Mouse (Mus musculus) liver, embryonic 16.5 days (tissue): ENCODE data around the gene Nr2f1. TPM values are rescaled to one million over a fixed set of nuclear protein-coding genes. Genes with fewer than 3 reads are reported as not detected.

ENCODE experiments used
- ATAC-seq: fragments of 200-750 bp; cut with Nextera tagmentation; 2 replicates; pipeline ENCODE4 v1.8.0; 2017; ENCODE audit warnings: low read depth, mild to moderate bottlenecking, moderate number of reproducible peaks, moderate library complexity
- H3K27ac ChIP-seq: fragments of 300-500 bp; sonication (generic); 2 replicates; pipeline ENCODE4 v1.5.1; 2014; ENCODE audit warnings: mild to moderate bottlenecking, low read length
- H3K27me3 ChIP-seq: fragments of 300-500 bp; sonication (generic); 2 replicates; pipeline ENCODE4 v1.6.1; 2014; ENCODE audit warnings: low read depth, low read length, mixed read lengths; ENCODE audit not compliant: control insufficient read depth, insufficient read depth
- H3K36me3 ChIP-seq: fragments of 300-500 bp; sonication (generic); 2 replicates; pipeline ENCODE4 v1.6.1; 2014; ENCODE audit warnings: mild to moderate bottlenecking; ENCODE audit not compliant: control insufficient read depth, insufficient read depth
- H3K4me1 ChIP-seq: fragments of 300-500 bp; sonication (generic); 2 replicates; pipeline ENCODE4 v1.6.1; 2014; ENCODE audit warnings: low read depth, low read length, mixed read lengths; ENCODE audit not compliant: control insufficient read depth
- H3K4me2 ChIP-seq: fragments of 300-500 bp; sonication (generic); 2 replicates; pipeline ENCODE4 v1.6.1; 2014; ENCODE audit warnings: low read depth, low read length, mixed read lengths
- H3K4me3 ChIP-seq: fragments of 300-500 bp; sonication (generic); 2 replicates; pipeline ENCODE4 v1.5.1; 2014; ENCODE audit warnings: low read depth, mild to moderate bottlenecking, low read length
- H3K9ac ChIP-seq: fragments of 300-500 bp; sonication (generic); 2 replicates; pipeline ENCODE4 v1.6.1; 2014; ENCODE audit warnings: low read depth, low read length
- H3K9me3 ChIP-seq: fragments of 300-500 bp; sonication (generic); replicated peaks from 2 replicates; pipeline ENCODE4 v1.6.1; 2016; ENCODE audit warnings: low read length; ENCODE audit not compliant: control insufficient read depth
- WGBS: fragments of 180-500 bp; shearing (Covaris S2); extraction: QIAGEN DNeasy Blood & Tissue Kit; methylation state at CpG from one replicate; pipeline ENCODE4 v1.1.7; 2014; ENCODE audit not compliant: insufficient replicate concordance; 5-methylcytosine and 5-hydroxymethylcytosine counted together
- polyA plus RNA-seq: library from polyadenylated mRNA; unstranded; fragments of >200 nt; fragmentation: Nextera tagmentation; extraction: Ambion mirVana; gene quantifications from 2 replicates; pipeline ENCODE4 v1.2.1, GENCODE M21; 2015

Gene Nr2f1
- polyA plus RNA-seq, 1 experiment from 2014 or later: 0.17 TPM

GRCm38 (mm10) chr13:78183004-78183403 is 16.6 kb downstream of the Nr2f1 start:
- WGBS: 4% methylated on average over 5 of the region's 5 CpGs
- no peak for ATAC-seq
- H3K27ac ChIP-seq: no peak overlapping the region
- no peak overlapping the region for H3K4me2 ChIP-seq
- no peaks in the 10 kb centered on the region for H3K36me3 ChIP-seq
- H3K4me3 ChIP-seq: no peak overlapping the region
- H3K27me3 ChIP-seq: peaks cover 88% of the 10 kb centered on the region
- H3K9ac ChIP-seq: no peak overlapping the region
- H3K9me3 ChIP-seq: no peaks in the 10 kb centered on the region
- no peaks in the 10 kb centered on the region for H3K4me1 ChIP-seq

DNA sequence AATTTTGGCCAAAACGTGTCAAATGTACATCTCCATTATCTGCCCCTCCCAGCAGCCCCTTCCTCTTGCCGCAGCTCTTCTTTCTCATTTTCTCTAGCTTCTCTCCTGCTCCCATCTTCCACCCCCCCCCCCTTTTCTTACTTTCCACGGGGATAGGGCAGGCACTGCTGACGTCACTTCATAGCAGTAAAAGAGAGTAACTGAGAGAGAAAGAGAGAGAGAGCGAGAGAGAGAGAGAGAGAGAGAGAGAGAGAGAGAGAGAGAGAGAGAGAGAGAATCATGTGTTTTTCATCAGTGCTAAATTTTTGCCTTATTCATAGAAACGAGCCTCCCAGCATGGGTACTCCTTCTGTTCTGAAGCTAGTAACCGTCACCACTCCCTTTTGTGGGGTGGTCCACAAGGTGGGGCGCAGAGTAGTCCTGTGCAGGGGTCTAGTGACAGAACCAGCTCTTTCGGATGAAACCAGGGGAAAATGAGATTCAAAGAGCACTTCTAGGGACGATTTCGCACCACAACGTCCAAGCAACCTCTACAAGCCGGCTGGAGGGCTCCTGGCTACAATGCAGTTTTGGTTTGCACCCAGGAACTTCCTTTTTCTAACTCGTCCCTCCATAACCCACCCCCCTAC is 17.5 kb downstream of the Nr2f1 start:
- no peak overlapping the region for H3K9ac ChIP-seq
- no peak overlapping the region for H3K4me2 ChIP-seq
- no peaks in the 10 kb centered on the region for H3K4me1 ChIP-seq
- WGBS: 1% methylated on average over 14 of the region's 14 CpGs
- H3K4me3 ChIP-seq: no peak overlapping the region
- no peaks in the 10 kb centered on the region for H3K36me3 ChIP-seq
- H3K9me3 ChIP-seq: no peaks in the 10 kb centered on the region
- ATAC-seq: no peak
- no peak overlapping the region for H3K27ac ChIP-seq
- peaks cover 85% of the 10 kb centered on the region for H3K27me3 ChIP-seq

GRCm38 (mm10) chr13:78181071-78181929 is 18.3 kb downstream of the Nr2f1 start:
- no peak overlapping the region for H3K27ac ChIP-seq
- no peak for ATAC-seq
- H3K27me3 ChIP-seq: peaks cover 80% of the 10 kb centered on the region
- H3K4me2 ChIP-seq: no peak overlapping the region
- H3K9me3 ChIP-seq: no peaks in the 10 kb centered on the region
- H3K9ac ChIP-seq: no peak overlapping the region
- WGBS: 2% methylated on average over 44 of the region's 44 CpGs
- no peak overlapping the region for H3K4me3 ChIP-seq
- H3K36me3 ChIP-seq: no peaks in the 10 kb centered on the region
- H3K4me1 ChIP-seq: no peaks in the 10 kb centered on the region

GRCm38 (mm10) chr13:78180261-78180660 is 19.3 kb downstream of the Nr2f1 start:
- H3K9ac ChIP-seq: no peak overlapping the region
- H3K27me3 ChIP-seq: peaks cover 76% of the 10 kb centered on the region
- H3K4me1 ChIP-seq: no peaks in the 10 kb centered on the region
- H3K27ac ChIP-seq: no peak overlapping the region
- no peak overlapping the region for H3K4me3 ChIP-seq
- WGBS: 15% methylated on average over 3 of the region's 3 CpGs
- H3K4me2 ChIP-seq: no peak overlapping the region
- no peaks in the 10 kb centered on the region for H3K36me3 ChIP-seq
- H3K9me3 ChIP-seq: no peaks in the 10 kb centered on the region
- ATAC-seq: no peak

GRCm38 (mm10) chr13:78179312-78180097 is 20.1 kb downstream of the Nr2f1 start:
- Histone ChIP-seq H3K9ac (no peak overlapping the region), H3K4me3 (no peak overlapping the region), H3K27me3 (peaks cover 74% of the 10 kb centered on the region), H3K4me1 (no peaks in the 10 kb centered on the region), H3K4me2 (no peak overlapping the region), H3K9me3 (no peaks in the 10 kb centered on the region), H3K27ac (no peak overlapping the region), H3K36me3 (no peaks in the 10 kb centered on the region)
- 4% methylated on average over 38 of the region's 38 CpGs for WGBS
- ATAC-seq: no peak

GRCm38 (mm10) chr13:78178771-78179170 is 20.8 kb downstream of the Nr2f1 start:
- H3K4me3 ChIP-seq: no peak overlapping the region
- no peak overlapping the region for H3K9ac ChIP-seq
- no peak overlapping the region for H3K27ac ChIP-seq
- peaks cover 72% of the 10 kb centered on the region for H3K27me3 ChIP-seq
- no peak for ATAC-seq
- WGBS: 6% methylated on average over 5 of the region's 5 CpGs
- no peak overlapping the region for H3K4me2 ChIP-seq
- H3K4me1 ChIP-seq: no peaks in the 10 kb centered on the region
- H3K9me3 ChIP-seq: no peaks in the 10 kb centered on the region
- no peaks in the 10 kb centered on the region for H3K36me3 ChIP-seq

DNA sequence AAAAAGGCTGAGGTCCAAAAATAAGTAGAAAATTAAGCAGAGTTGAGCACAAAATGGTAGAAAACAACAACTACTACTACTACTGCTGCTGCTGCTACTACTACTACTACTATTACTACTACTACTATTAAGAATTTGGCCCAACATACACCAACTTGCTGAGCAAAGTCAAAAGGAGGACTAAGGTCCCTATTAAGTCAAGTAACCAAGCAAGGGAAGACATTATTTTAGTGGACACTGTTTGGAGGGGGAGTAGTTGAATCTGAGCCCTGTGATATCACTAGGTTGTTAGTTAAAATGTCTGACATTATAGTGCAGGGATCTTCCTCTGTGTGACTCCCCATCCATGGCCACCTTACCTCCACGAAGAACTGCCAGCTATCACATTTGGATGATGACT is 21.5 kb downstream of the Nr2f1 start:
- Histone ChIP-seq H3K4me2 (no peak overlapping the region), H3K4me1 (no peaks in the 10 kb centered on the region), H3K27ac (no peak overlapping the region), H3K27me3 (peaks cover 68% of the 10 kb centered on the region), H3K9ac (no peak overlapping the region), H3K4me3 (no peak overlapping the region), H3K36me3 (no peaks in the 10 kb centered on the region), H3K9me3 (no peaks in the 10 kb centered on the region)
- ATAC-seq: no peak
- 0% methylated on average over 1 of the region's 1 CpGs for WGBS

- no peaks in the 10 kb centered on the region for H3K4me1 ChIP-seq
- H3K4me3 ChIP-seq: no peak overlapping the region
- H3K9me3 ChIP-seq: no peaks in the 10 kb centered on the region
- H3K27me3 ChIP-seq: peaks cover 67% of the 10 kb centered on the region
- no peak for ATAC-seq
- no peaks in the 10 kb centered on the region for H3K36me3 ChIP-seq
- WGBS: 8% methylated on average over 5 of the region's 5 CpGs
- no peak overlapping the region for H3K27ac ChIP-seq
- H3K4me2 ChIP-seq: no peak overlapping the region
- no peak overlapping the region for H3K9ac ChIP-seq
Measured at GRCm38 (mm10) chr13:78177381-78177950, 22.1 kb downstream of the Nr2f1 start.
